Mouse (Mus musculus) heart, adult 2 months (tissue): ENCODE measurements around the gene Tnnt1. TPM values are rescaled to one million over a fixed set of nuclear protein-coding genes. Genes with fewer than 3 reads are reported as not detected.
A peak's percentile ranks its signal among the peaks of the same experiment; 100 is the strongest.

Experiments used
- DNase-seq, 2 experiments: peaks; one replicate each; pipeline ENCODE4 v3.0.0; 2021
- H3K27ac ChIP-seq: fragments of 200-600 bp; 2 replicates; pipeline ENCODE4 v1.8.1; 2022
- H3K27me3 ChIP-seq: fragments of 200-500 bp; 2 replicates; pipeline ENCODE4 v1.6.1; 2012; ENCODE audit warnings: mild to moderate bottlenecking, low read length, inconsistent platforms, mixed read lengths; ENCODE audit not compliant: control insufficient read depth, insufficient read depth
- H3K36me3 ChIP-seq: fragments of 200-500 bp; 2 replicates; pipeline ENCODE4 v1.6.1; 2012; ENCODE audit warnings: low read length, inconsistent platforms; ENCODE audit not compliant: control insufficient read depth, insufficient read depth
- H3K4me1 ChIP-seq: fragments of 200-500 bp; 2 replicates; pipeline ENCODE4 v1.6.1; 2011; ENCODE audit warnings: low read length; ENCODE audit not compliant: control insufficient read depth, insufficient read depth
- H3K4me3 ChIP-seq: fragments of 200-600 bp; 2 replicates; pipeline ENCODE4 v1.8.1; 2022
- H3K79me2 ChIP-seq: fragments of 200-500 bp; replicated peaks from 2 replicates; pipeline ENCODE4 v1.6.1; 2012; ENCODE audit warnings: mild to moderate bottlenecking, inconsistent platforms, low read length, moderate library complexity, mixed read lengths; ENCODE audit not compliant: control insufficient read depth, insufficient read depth
- H3K9ac ChIP-seq: fragments of 200-500 bp; 2 replicates; pipeline ENCODE4 v1.6.1; 2012; ENCODE audit warnings: low read depth, mild to moderate bottlenecking, control low read depth, inconsistent platforms, low read length, mixed read lengths
- CTCF ChIP-seq: fragments of 200-600 bp; IDR thresholded peaks from 2 replicates; pipeline ENCODE4 v1.8.1; 2022; ENCODE audit warnings: antibody characterized with exemption, mild to moderate bottlenecking, moderate library complexity
- EP300 ChIP-seq: fragments of 200-500 bp; IDR thresholded peaks from 2 replicates; pipeline ENCODE4 v1.6.1; 2011; ENCODE audit warnings: low read depth, low read length, control low read depth; ENCODE audit not compliant: insufficient read depth
- POLR2A ChIP-seq: fragments of 200-500 bp; IDR thresholded peaks from 2 replicates; pipeline ENCODE4 v1.6.1; 2011; ENCODE audit warnings: mild to moderate bottlenecking, low read depth, low read length, control low read depth; ENCODE audit not compliant: insufficient read depth
- WGBS: fragments of 180-500 bp; shearing (Covaris S2); methylation state at CpG from one replicate; pipeline ENCODE4 v1.1.7; 2018; 5-methylcytosine and 5-hydroxymethylcytosine counted together
- intact Hi-C: fragments of 180-260 bp; cut with DNase I; formaldehyde crosslinking; loops from one replicate; pipeline ENCODE4 v1.15.1; 2025
- polyA plus RNA-seq: library from polyadenylated mRNA; depleted of rRNA; stranded (reverse); fragments of >200 nt; gene quantifications from 2 replicates; pipeline ENCODE4 v1.2.3, GENCODE M21; 2012
- total RNA-seq, 2 experiments: library from RNA; stranded (reverse); gene quantifications; 2 replicates each; pipeline ENCODE4 v1.2.3; 2021

Tnnt1 gene
- total and polyA plus RNA-seq, 3 experiments, result 9.2 to 19.7 (median 15.6) TPM

- Histone ChIP-seq H3K79me2 (0 out of 2 replicates have a peak, but pooled peaks cover 4% of the 10 kb centered on the region), H3K4me1 (peaks cover 32% of the 10 kb centered on the region), H3K27ac (peak overlapping the region; percentile 79), H3K27me3 (no peaks in the 10 kb centered on the region), H3K9ac (no peak overlapping the region; the same call in 1 of the 2 replicates), H3K36me3 (no peaks in the 10 kb centered on the region; the same call in 1 of the 2 replicates), H3K4me3 (peak overlapping the region; percentile 5; the same call in 1 of the 2 replicates)
- TF ChIP-seq POLR2A, result peak; percentile 71
- TF ChIP-seq CTCF, result no peak
- TF ChIP-seq EP300, result peak; percentile 75
- peak; percentile 67 to 76 for DNase-seq
- intact Hi-C loops, result loop anchor here (10.0 kb wide), 1 partner anchor 1197 kb away; no protein-coding TSS in a partner anchor
- WGBS, result 16% methylated on average over 6 of the region's 6 CpGs
These were observed 24.9 kb downstream of the Tnnt1 start for GRCm38 (mm10) chr7:4491308-4491707.

- intact Hi-C loops, result no loop called here
- no peak for TF ChIP-seq EP300
- TF ChIP-seq POLR2A, result no peak
- TF ChIP-seq CTCF, result no peak
- H3K27me3 ChIP-seq, result no peaks in the 10 kb centered on the region
- 0 out of 2 replicates have a peak, but pooled peaks cover 1% of the 10 kb centered on the region for H3K79me2 ChIP-seq
- H3K4me1 ChIP-seq, result peaks cover 8% of the 10 kb centered on the region
- peak in 1 of 2 experiments; percentile 39 for DNase-seq
- WGBS, result 76% methylated on average over 12 of the region's 12 CpGs
- H3K27ac ChIP-seq, result no peak overlapping the region
- no peaks in the 10 kb centered on the region for H3K36me3 ChIP-seq
- no peak overlapping the region for H3K4me3 ChIP-seq
- H3K9ac ChIP-seq, result no peak overlapping the region
These were observed 33.9 kb downstream of the Tnnt1 start for GRCm38 (mm10) chr7:4482281-4482680.

DNA sequence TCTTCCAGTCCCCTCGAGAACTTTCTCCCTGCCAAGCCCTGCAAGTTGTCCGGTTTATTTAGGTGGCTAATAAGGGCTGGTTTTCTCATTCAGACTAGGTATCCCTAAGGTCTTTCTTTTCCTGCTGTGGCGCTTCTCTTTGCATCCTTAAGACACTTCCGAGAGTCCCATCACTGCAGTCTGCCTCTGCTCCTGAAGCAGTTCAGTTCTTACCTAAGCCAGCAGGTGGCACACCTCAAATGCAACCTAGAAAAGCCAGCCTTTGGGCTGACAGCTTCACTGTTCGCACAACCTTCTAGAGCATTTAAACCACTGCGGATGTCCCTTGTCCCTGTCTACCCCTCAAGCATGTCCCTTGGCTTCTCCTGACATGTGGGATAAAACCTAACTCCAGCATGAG, 36.5 kb downstream of the Tnnt1 start:
- Histone ChIP-seq H3K79me2 (no peaks in the 10 kb centered on the region), H3K27me3 (no peaks in the 10 kb centered on the region), H3K36me3 (no peaks in the 10 kb centered on the region), H3K9ac (no peak overlapping the region), H3K4me3 (no peak overlapping the region), H3K27ac (no peak overlapping the region), H3K4me1 (peaks cover 8% of the 10 kb centered on the region)
- peak in 1 of 2 experiments; percentile 56 for DNase-seq
- intact Hi-C loops, result loop anchor here (2.0 to 5.0 kb wide), 2 partner anchors 19 to 33 kb away; no protein-coding TSS in a partner anchor
- peak; percentile 62; the same call in 1 of the 2 replicates for TF ChIP-seq EP300
- TF ChIP-seq CTCF, result peak; percentile 82
- TF ChIP-seq POLR2A, result peak; percentile 33; the same call in 1 of the 2 replicates
- 28% methylated on average over 6 of the region's 6 CpGs for WGBS

GRCm38 (mm10) chr7:4478796-4479291, 37.3 kb downstream of the Tnnt1 start:
- no peaks in the 10 kb centered on the region for H3K36me3 ChIP-seq
- peak overlapping the region; percentile 56 for H3K9ac ChIP-seq
- no peaks in the 10 kb centered on the region for H3K27me3 ChIP-seq
- 7% methylated on average over 16 of the region's 16 CpGs for WGBS
- peaks cover 8% of the 10 kb centered on the region for H3K4me1 ChIP-seq
- peak overlapping the region; percentile 49 for H3K4me3 ChIP-seq
- intact Hi-C loops, result loop anchor here (2.0 to 5.0 kb wide), 2 partner anchors 20 to 33 kb away; no protein-coding TSS in a partner anchor
- no peak for DNase-seq
- no peaks in the 10 kb centered on the region for H3K79me2 ChIP-seq
- TF ChIP-seq CTCF, result no peak
- no peak for TF ChIP-seq POLR2A
- TF ChIP-seq EP300, result no peak
- peak overlapping the region; percentile 79 for H3K27ac ChIP-seq

GRCm38 (mm10) chr7:4478021-4478795, 38.0 kb downstream of the Tnnt1 start:
- Histone ChIP-seq H3K36me3 (no peaks in the 10 kb centered on the region), H3K4me1 (peaks cover 8% of the 10 kb centered on the region), H3K27me3 (no peaks in the 10 kb centered on the region), H3K9ac (peak overlapping the region; percentile 56), H3K4me3 (peak overlapping the region; percentile 49), H3K27ac (peak overlapping the region; percentile 79), H3K79me2 (no peaks in the 10 kb centered on the region)
- 3% methylated on average over 39 of the region's 39 CpGs for WGBS
- TF ChIP-seq CTCF (no peak; the same call in 1 of the 2 replicates), POLR2A (peak; percentile 82), EP300 (peak; percentile 69; the same call in 1 of the 2 replicates)
- intact Hi-C loops, result loop anchor here (2.0 to 5.0 kb wide), 2 partner anchors 21 to 34 kb away; no protein-coding TSS in a partner anchor
- peak; percentile 78 to 88 for DNase-seq

- Histone ChIP-seq H3K27me3 (no peaks in the 10 kb centered on the region), H3K27ac (no peak overlapping the region), H3K4me1 (peaks cover 4% of the 10 kb centered on the region), H3K36me3 (no peaks in the 10 kb centered on the region), H3K4me3 (no peak overlapping the region), H3K9ac (no peak overlapping the region), H3K79me2 (no peaks in the 10 kb centered on the region)
- TF ChIP-seq POLR2A, result no peak
- no peak for TF ChIP-seq EP300
- no peak for TF ChIP-seq CTCF
- 17% methylated on average over 19 of the region's 19 CpGs for WGBS
- intact Hi-C loops, result no loop called here
- no peak for DNase-seq
These were observed 42.2 kb downstream of the Tnnt1 start for GRCm38 (mm10) chr7:4473940-4474339.
